Mouse (Mus musculus) limb, embryonic 11.5 days (tissue): ENCODE data around the gene Atp1a3. TPM values are rescaled to one million over a fixed set of nuclear protein-coding genes. Genes with fewer than 3 reads are reported as not detected.

Experiments
- ATAC-seq: fragments of 200-750 bp; cut with Nextera tagmentation; 2 replicates; pipeline ENCODE4 v1.8.0; 2017; ENCODE audit warnings: low read depth; ENCODE audit not compliant: insufficient number of reproducible peaks, low FRiP score, low TSS enrichment
- DNase-seq: peaks from one replicate; pipeline ENCODE4 v3.0.0-alpha.2; 2015; ENCODE audit warnings: low spot score
- H3K27ac ChIP-seq: fragments of 300-500 bp; sonication (generic); replicated peaks from 2 replicates; pipeline ENCODE4 v1.5.1; 2014; ENCODE audit warnings: low read depth, mild to moderate bottlenecking, low read length
- H3K27me3 ChIP-seq: fragments of 300-500 bp; sonication (generic); 2 replicates; pipeline ENCODE4 v1.6.1; 2014; ENCODE audit warnings: mild to moderate bottlenecking, low read length, mixed read lengths; ENCODE audit not compliant: control insufficient read depth, insufficient read depth
- H3K36me3 ChIP-seq: fragments of 300-500 bp; sonication (generic); 2 replicates; pipeline ENCODE4 v1.6.1; 2014; ENCODE audit warnings: mild to moderate bottlenecking, low read length, moderate library complexity, mixed read lengths; ENCODE audit not compliant: control insufficient read depth, insufficient read depth
- H3K4me1 ChIP-seq: fragments of 300-500 bp; sonication (generic); 2 replicates; pipeline ENCODE4 v1.6.1; 2014; ENCODE audit warnings: low read length, mixed read lengths; ENCODE audit not compliant: control insufficient read depth, insufficient read depth
- H3K4me2 ChIP-seq: fragments of 300-500 bp; sonication (generic); 2 replicates; pipeline ENCODE4 v1.6.1; 2014; ENCODE audit warnings: low read depth, mild to moderate bottlenecking, moderate library complexity; ENCODE audit not compliant: severe bottlenecking
- H3K4me3 ChIP-seq: fragments of 300-500 bp; sonication (generic); 2 replicates; pipeline ENCODE4 v1.5.1; 2014; ENCODE audit warnings: low read depth, low read length
- H3K9ac ChIP-seq: fragments of 300-500 bp; sonication (generic); 2 replicates; pipeline ENCODE4 v1.6.1; 2014; ENCODE audit warnings: mild to moderate bottlenecking, low read length
- H3K9me3 ChIP-seq: fragments of 300-500 bp; sonication (generic); 2 replicates; pipeline ENCODE4 v1.6.1; 2016; ENCODE audit warnings: low read length; ENCODE audit not compliant: control insufficient read depth
- WGBS: fragments of 180-500 bp; shearing (Covaris S2); extraction: QIAGEN DNeasy Blood & Tissue Kit; methylation state at CpG from one replicate; pipeline ENCODE4 v1.1.7; 2014; 5-methylcytosine and 5-hydroxymethylcytosine counted together
- polyA plus RNA-seq: library from polyadenylated mRNA; unstranded; fragments of >200 nt; fragmentation: Nextera tagmentation; extraction: Ambion mirVana; gene quantifications from 2 replicates; pipeline ENCODE4 v1.2.1, GENCODE M21; 2014

The Atp1a3 gene
- polyA plus RNA-seq, 1 experiment from 2014 or later = 0.23 TPM

GRCm38 (mm10) chr7:25007609-25008374, 2.0 kb upstream of the Atp1a3 start:
- Histone ChIP-seq H3K4me3 (no peak overlapping the region), H3K27me3 (peaks cover 76% of the 10 kb centered on the region), H3K27ac (no peak overlapping the region), H3K9me3 (no peaks in the 10 kb centered on the region), H3K4me2 (no peak overlapping the region), H3K4me1 (peaks cover 15% of the 10 kb centered on the region), H3K36me3 (no peaks in the 10 kb centered on the region; the same call in 1 of the 2 replicates), H3K9ac (no peak overlapping the region)
- DNase-seq (no peak), ATAC-seq (no peak)
- 28% methylated on average over 8 of the region's 8 CpGs for WGBS

GRCm38 (mm10) chr7:25006586-25007364, 1.0 kb upstream of the Atp1a3 start:
- Histone ChIP-seq H3K4me3 (no peak overlapping the region), H3K4me2 (no peak overlapping the region), H3K9me3 (no peaks in the 10 kb centered on the region), H3K27ac (no peak overlapping the region), H3K9ac (no peak overlapping the region), H3K4me1 (peaks cover 15% of the 10 kb centered on the region), H3K27me3 (peaks cover 74% of the 10 kb centered on the region), H3K36me3 (no peaks in the 10 kb centered on the region; the same call in 1 of the 2 replicates)
- 84% methylated on average over 12 of the region's 12 CpGs for WGBS
- ATAC-seq = no peak
- no peak for DNase-seq

GRCm38 (mm10) chr7:25006171-25006570, 413 bp upstream of the Atp1a3 start:
- H3K27ac ChIP-seq = no peak overlapping the region
- peak overlapping the region; percentile 63; the same call in 1 of the 2 replicates for H3K4me2 ChIP-seq
- no peaks in the 10 kb centered on the region; the same call in 1 of the 2 replicates for H3K36me3 ChIP-seq
- no peak overlapping the region; the same call in 1 of the 2 replicates for H3K9ac ChIP-seq
- H3K9me3 ChIP-seq = no peaks in the 10 kb centered on the region
- H3K27me3 ChIP-seq = peaks cover 68% of the 10 kb centered on the region
- WGBS = 74% methylated on average over 3 of the region's 3 CpGs
- H3K4me3 ChIP-seq = peak overlapping the region; percentile 35
- DNase-seq (no peak), ATAC-seq (0 out of 2 replicates have a peak, but pooled peaks have one; percentile 5)
- H3K4me1 ChIP-seq = peaks cover 15% of the 10 kb centered on the region

GRCm38 (mm10) chr7:25004806-25005205, 952 bp downstream of the Atp1a3 start:
- H3K9ac ChIP-seq = no peak overlapping the region
- H3K4me1 ChIP-seq = peaks cover 10% of the 10 kb centered on the region
- ATAC-seq = no peak
- no peak overlapping the region for H3K4me2 ChIP-seq
- no peak for DNase-seq
- H3K9me3 ChIP-seq = no peaks in the 10 kb centered on the region
- peaks cover 55% of the 10 kb centered on the region for H3K27me3 ChIP-seq
- no peak overlapping the region for H3K4me3 ChIP-seq
- H3K27ac ChIP-seq = no peak overlapping the region
- 42% methylated on average over 8 of the region's 9 CpGs for WGBS
- H3K36me3 ChIP-seq = no peaks in the 10 kb centered on the region; the same call in 1 of the 2 replicates

- Histone ChIP-seq H3K9ac (no peak overlapping the region), H3K36me3 (no peaks in the 10 kb centered on the region), H3K4me2 (no peak overlapping the region), H3K4me1 (peaks cover 8% of the 10 kb centered on the region), H3K27ac (no peak overlapping the region), H3K4me3 (no peak overlapping the region), H3K9me3 (no peaks in the 10 kb centered on the region), H3K27me3 (peaks cover 46% of the 10 kb centered on the region)
- 86% methylated on average over 8 of the region's 8 CpGs for WGBS
- no peak for DNase-seq
- ATAC-seq = no peak
These were observed 1.9 kb downstream of the Atp1a3 start for GRCm38 (mm10) chr7:25003820-25004388.

GRCm38 (mm10) chr7:25003291-25003690, 2.5 kb downstream of the Atp1a3 start:
- Histone ChIP-seq H3K9me3 (no peaks in the 10 kb centered on the region), H3K4me1 (peaks cover 8% of the 10 kb centered on the region), H3K27me3 (peaks cover 40% of the 10 kb centered on the region), H3K9ac (no peak overlapping the region), H3K27ac (no peak overlapping the region), H3K36me3 (no peaks in the 10 kb centered on the region), H3K4me2 (no peak overlapping the region), H3K4me3 (no peak overlapping the region)
- 59% methylated on average over 11 of the region's 11 CpGs for WGBS
- ATAC-seq (no peak), DNase-seq (no peak)

- Histone ChIP-seq H3K4me2 (no peak overlapping the region), H3K9ac (no peak overlapping the region), H3K27ac (no peak overlapping the region), H3K9me3 (no peaks in the 10 kb centered on the region), H3K4me3 (no peak overlapping the region), H3K4me1 (peaks cover 7% of the 10 kb centered on the region), H3K36me3 (no peaks in the 10 kb centered on the region), H3K27me3 (peaks cover 14% of the 10 kb centered on the region)
- WGBS = 66% methylated on average over 12 of the region's 12 CpGs
- DNase-seq (no peak), ATAC-seq (no peak)
These were observed 5.0 kb downstream of the Atp1a3 start for GRCm38 (mm10) chr7:25000711-25001110.

GRCm38 (mm10) chr7:25000211-25000610, 5.5 kb downstream of the Atp1a3 start:
- Histone ChIP-seq H3K36me3 (no peaks in the 10 kb centered on the region), H3K4me3 (no peak overlapping the region), H3K9ac (no peak overlapping the region), H3K4me2 (no peak overlapping the region), H3K27ac (no peak overlapping the region), H3K4me1 (peaks cover 2% of the 10 kb centered on the region), H3K27me3 (peaks cover 9% of the 10 kb centered on the region), H3K9me3 (no peaks in the 10 kb centered on the region)
- WGBS = 76% methylated on average over 7 of the region's 7 CpGs
- no peak for ATAC-seq
- DNase-seq = no peak
